Mouse (Mus musculus) adrenal gland, postnatal 14 days (tissue): ENCODE measurements around the gene Gsta1. TPM values are rescaled to one million over a fixed set of nuclear protein-coding genes. Genes with fewer than 3 reads are reported as not detected.
"Not testable (repeated sequence)": the region's sequence is repeated elsewhere in the genome, so short reads cannot be mapped to it uniquely, and the experiment has no call there.

Experiments used
- DNase-seq: peaks from one replicate; pipeline ENCODE4 v3.0.0; 2021; ENCODE audit warnings: mixed read lengths
- long read RNA-seq, 2 experiments: library from polyadenylated mRNA; stranded (forward); transcript quantifications; one replicate each; pipeline ENCODE4 v2.0.0; 2021
- total RNA-seq: library from RNA; stranded (reverse); gene quantifications from 2 replicates; pipeline ENCODE4 v1.2.3, GENCODE M21; 2021

Gsta1 gene
- not detected in 2 replicates for total RNA-seq
- long read RNA-seq, experiment 1 = 0 reads
- long read RNA-seq, experiment 2, partial matches to known transcripts = 0 of 1 reads
- long read RNA-seq, experiment 2, other reads (novel, unspliced or antisense) = 0 of 1 reads

GRCm38 (mm10) chr9:78230461-78230860, at the start of gene Gsta1:
Gsta1 (plus strand) TSS chr9:78230656.
- DNase-seq = not testable (repeated sequence)

GRCm38 (mm10) chr9:78182474-78182873, 48.0 kb upstream of the Gsta1 start, which contains the start of gene Gsta4:
Gsta4 (plus strand) TSS chr9:78182774.
- not testable (repeated sequence) for DNase-seq

- DNase-seq = no peak
Measured at GRCm38 (mm10) chr9:78185686-78186085, 44.8 kb upstream of the Gsta1 start.

- DNase-seq = no peak
Measured at GRCm38 (mm10) chr9:78188910-78189309, 41.5 kb upstream of the Gsta1 start.

- no peak for DNase-seq
Measured at GRCm38 (mm10) chr9:78190651-78191634, 39.5 kb upstream of the Gsta1 start.

- DNase-seq = peak; percentile 79
Measured at GRCm38 (mm10) chr9:78191736-78192135, 38.7 kb upstream of the Gsta1 start.

- DNase-seq = peak; percentile 65
Measured at GRCm38 (mm10) chr9:78193902-78194597, 36.4 kb upstream of the Gsta1 start.

- no peak for DNase-seq
Measured at GRCm38 (mm10) chr9:78195034-78195433, 35.4 kb upstream of the Gsta1 start.

GRCm38 (mm10) chr9:78197801-78198200, 32.7 kb upstream of the Gsta1 start:
- DNase-seq = no peak

GRCm38 (mm10) chr9:78204194-78204593, 26.3 kb upstream of the Gsta1 start:
- DNase-seq = no peak

- no peak for DNase-seq
Measured at GRCm38 (mm10) chr9:78208956-78209355, 21.5 kb upstream of the Gsta1 start.

GRCm38 (mm10) chr9:78210079-78210478, 20.4 kb upstream of the Gsta1 start:
- no peak for DNase-seq

GRCm38 (mm10) chr9:78210821-78211220, 19.6 kb upstream of the Gsta1 start:
- no peak for DNase-seq

GRCm38 (mm10) chr9:78211521-78211920, 18.9 kb upstream of the Gsta1 start:
- no peak for DNase-seq

- DNase-seq = peak; percentile 29
Measured at GRCm38 (mm10) chr9:78212341-78213049, 18.0 kb upstream of the Gsta1 start.

GRCm38 (mm10) chr9:78217074-78217473, 13.4 kb upstream of the Gsta1 start:
- DNase-seq = no peak

GRCm38 (mm10) chr9:78222616-78223015, 7.8 kb upstream of the Gsta1 start:
- DNase-seq = no peak

- DNase-seq = no peak
Measured at GRCm38 (mm10) chr9:78223221-78223902, 7.1 kb upstream of the Gsta1 start.

- no peak for DNase-seq
Measured at GRCm38 (mm10) chr9:78224418-78224817, 6.0 kb upstream of the Gsta1 start.

GRCm38 (mm10) chr9:78225304-78225703, 5.2 kb upstream of the Gsta1 start:
- DNase-seq = no peak

GRCm38 (mm10) chr9:78228122-78228521, 2.3 kb upstream of the Gsta1 start:
- no peak for DNase-seq

- peak; percentile 37 for DNase-seq
Measured at GRCm38 (mm10) chr9:78229658-78230057, 798 bp upstream of the Gsta1 start.
